Mouse (Mus musculus) lung, postnatal 0 days (tissue): ENCODE measurements around the gene Plin4. TPM values are rescaled to one million over a fixed set of nuclear protein-coding genes. Genes with fewer than 3 reads are reported as not detected.

Source experiments
- ATAC-seq: fragments of 200-750 bp; cut with Nextera tagmentation; 2 replicates; pipeline ENCODE4 v1.8.0; 2017; ENCODE audit warnings: moderate library complexity
- DNase-seq: peaks from one replicate; pipeline ENCODE4 v3.0.0-alpha.2; 2016; ENCODE audit warnings: low spot score
- H3K27ac ChIP-seq: fragments of 300-500 bp; sonication (generic); 2 replicates; pipeline ENCODE4 v1.5.1; 2014; ENCODE audit warnings: antibody characterized with exemption, mild to moderate bottlenecking, low read length, mixed read lengths
- H3K27me3 ChIP-seq: fragments of 300-500 bp; sonication (generic); replicated peaks from 2 replicates; pipeline ENCODE4 v1.6.1; 2014; ENCODE audit warnings: low read length, mixed read lengths; ENCODE audit not compliant: insufficient read depth
- H3K36me3 ChIP-seq: fragments of 300-500 bp; sonication (generic); 2 replicates; pipeline ENCODE4 v1.6.1; 2014; ENCODE audit warnings: low read length, mixed read lengths; ENCODE audit not compliant: insufficient read depth
- H3K4me1 ChIP-seq: fragments of 300-500 bp; sonication (generic); 2 replicates; pipeline ENCODE4 v1.6.1; 2014; ENCODE audit warnings: antibody characterized with exemption, low read depth, low read length, mixed read lengths; ENCODE audit not compliant: insufficient read depth
- H3K4me2 ChIP-seq: fragments of 300-500 bp; sonication (generic); replicated peaks from 2 replicates; pipeline ENCODE4 v1.6.1; 2014; ENCODE audit warnings: low read depth, mild to moderate bottlenecking, low read length, moderate library complexity, mixed read lengths
- H3K4me3 ChIP-seq: fragments of 300-500 bp; sonication (generic); 2 replicates; pipeline ENCODE4 v1.5.1; 2014; ENCODE audit warnings: low read depth, low read length
- H3K9ac ChIP-seq: fragments of 300-500 bp; sonication (generic); replicated peaks from 2 replicates; pipeline ENCODE4 v1.6.1; 2014; ENCODE audit warnings: low read depth, mild to moderate bottlenecking
- H3K9me3 ChIP-seq: fragments of 300-500 bp; sonication (generic); 2 replicates; pipeline ENCODE4 v1.6.1; 2016; ENCODE audit warnings: low read length, mixed read lengths
- CTCF ChIP-seq: IDR thresholded peaks from 2 replicates; pipeline ENCODE4 v1.5.1; 2016; ENCODE audit warnings: antibody characterized with exemption, mild to moderate bottlenecking
- EP300 ChIP-seq: IDR thresholded peaks from 2 replicates; pipeline ENCODE4 v1.6.1; 2016; ENCODE audit warnings: antibody characterized with exemption, mild to moderate bottlenecking, control low read depth
- WGBS: fragments of 180-500 bp; shearing (Covaris S2); extraction: QIAGEN DNeasy Blood & Tissue Kit; methylation state at CpG from one replicate; pipeline ENCODE4 v1.1.7; 2014; 5-methylcytosine and 5-hydroxymethylcytosine counted together
- polyA plus RNA-seq: library from polyadenylated mRNA; unstranded; fragments of >200 nt; fragmentation: Nextera tagmentation; extraction: Ambion mirVana; gene quantifications from 2 replicates; pipeline ENCODE4 v1.2.1, GENCODE M21; 2015

Plin4 gene
- polyA plus RNA-seq, 1 experiment from 2014 or later: 0.05 TPM

DNA sequence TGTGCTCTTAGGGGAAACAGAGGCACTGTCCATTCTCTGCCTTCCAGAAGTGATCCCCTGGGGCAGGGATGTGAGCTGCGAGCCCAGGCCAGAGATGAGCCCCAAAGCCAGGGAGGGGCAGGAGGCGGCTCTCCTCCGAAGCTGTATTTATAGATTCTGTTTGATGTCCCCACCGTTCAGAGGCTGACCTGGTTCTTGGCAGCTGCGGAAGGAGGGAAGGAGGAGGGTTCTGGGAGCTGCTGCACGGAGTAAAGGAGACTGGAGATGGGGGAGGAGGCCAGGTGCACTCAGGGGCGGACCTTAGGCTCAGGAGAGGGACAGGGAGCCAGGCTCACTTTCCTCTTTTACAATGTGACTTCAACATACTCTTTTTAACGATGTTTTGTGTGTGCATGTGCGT, 36.5 kb upstream of the Plin4 start:
- peaks cover 34% of the 10 kb centered on the region for H3K27me3 ChIP-seq
- WGBS: 19% methylated on average over 9 of the region's 9 CpGs
- no peak overlapping the region for H3K4me3 ChIP-seq
- no peaks in the 10 kb centered on the region for H3K36me3 ChIP-seq
- no peak for TF ChIP-seq CTCF
- H3K9ac ChIP-seq: no peak overlapping the region
- H3K4me2 ChIP-seq: no peak overlapping the region
- peaks cover 8% of the 10 kb centered on the region; the same call in 1 of the 2 replicates for H3K4me1 ChIP-seq
- no peaks in the 10 kb centered on the region for H3K9me3 ChIP-seq
- DNase-seq: no peak
- no peak for ATAC-seq
- H3K27ac ChIP-seq: no peak overlapping the region

DNA sequence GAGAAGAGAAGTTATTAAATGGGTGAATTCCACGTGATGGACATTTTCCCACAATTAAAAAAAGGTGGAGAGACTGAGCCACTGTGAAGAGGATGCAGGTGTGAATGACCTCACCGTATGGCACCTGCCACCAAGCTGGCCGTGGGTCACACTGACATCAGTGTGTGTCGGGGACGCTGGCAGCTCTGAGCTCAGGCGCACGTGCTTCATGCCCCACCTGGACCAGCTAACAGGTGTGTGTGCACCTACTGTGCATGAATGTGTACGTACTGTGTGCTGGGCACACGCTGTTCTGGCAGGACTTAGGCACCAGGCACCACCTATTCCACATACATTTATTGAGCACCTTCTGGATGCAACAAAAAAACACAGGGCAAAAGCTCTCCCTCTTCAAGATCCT, 34.9 kb upstream of the Plin4 start:
- Histone ChIP-seq H3K27ac (no peak overlapping the region), H3K4me1 (peaks cover 8% of the 10 kb centered on the region), H3K9me3 (no peaks in the 10 kb centered on the region), H3K4me2 (no peak overlapping the region), H3K9ac (no peak overlapping the region), H3K27me3 (peaks cover 43% of the 10 kb centered on the region), H3K36me3 (no peaks in the 10 kb centered on the region), H3K4me3 (no peak overlapping the region)
- 67% methylated on average over 9 of the region's 9 CpGs for WGBS
- no peak for DNase-seq
- ATAC-seq: no peak
- no peak for TF ChIP-seq EP300
- TF ChIP-seq CTCF: no peak

DNA sequence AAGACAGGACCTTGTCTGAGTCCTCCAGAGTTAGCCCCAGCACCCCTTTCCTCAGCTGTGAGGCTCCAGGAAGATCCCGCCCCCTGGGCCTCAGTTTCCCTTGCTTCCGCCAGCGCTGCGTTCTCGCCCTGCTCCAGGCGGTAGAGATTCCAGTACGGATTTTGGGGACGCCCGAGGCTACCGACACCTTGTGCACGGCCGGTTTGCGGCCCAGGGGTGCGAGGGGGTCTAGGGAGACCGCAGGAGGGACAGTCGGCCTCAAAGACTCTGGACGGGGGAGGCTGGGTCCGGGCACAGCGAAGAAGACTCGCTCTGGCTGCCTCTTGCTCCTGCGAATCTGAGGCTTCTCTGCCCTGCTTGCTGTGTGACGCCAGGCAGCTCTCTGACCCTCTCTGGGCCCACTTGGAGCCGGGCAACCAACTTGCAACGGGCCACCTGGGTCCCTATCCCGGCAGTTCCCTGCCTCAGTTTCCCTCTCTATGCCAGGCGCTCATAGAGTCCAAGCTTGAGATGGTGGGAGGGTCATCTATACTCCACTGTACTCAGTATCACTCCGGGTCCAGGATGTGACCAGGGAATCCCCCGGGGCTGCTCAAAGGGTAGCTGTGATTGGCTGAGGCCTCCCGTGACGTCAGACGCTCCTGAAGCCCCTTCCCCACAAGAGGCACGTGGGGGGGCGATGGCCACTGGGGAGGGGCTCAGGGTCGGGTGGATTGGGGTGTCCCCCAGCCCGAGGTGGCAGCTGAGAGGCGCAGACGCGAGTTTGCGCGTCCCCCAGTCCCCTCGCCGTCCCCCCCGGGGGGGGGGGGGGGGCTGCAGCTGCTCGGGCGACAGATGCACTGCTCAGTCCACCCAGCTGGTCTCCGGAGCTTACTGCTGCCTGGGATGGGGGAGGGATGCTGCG, 32.4 kb upstream of the Plin4 start:
- H3K9ac ChIP-seq: no peak overlapping the region; the same call in 1 of the 2 replicates
- peaks cover 8% of the 10 kb centered on the region for H3K4me1 ChIP-seq
- no peaks in the 10 kb centered on the region for H3K36me3 ChIP-seq
- peaks cover 31% of the 10 kb centered on the region; the same call in 1 of the 2 replicates for H3K27me3 ChIP-seq
- TF ChIP-seq CTCF (no peak), EP300 (no peak)
- ATAC-seq: no peak
- peak overlapping the region; percentile 52 for H3K4me2 ChIP-seq
- DNase-seq: no peak
- WGBS: 1% methylated on average over 39 of the region's 47 CpGs
- H3K4me3 ChIP-seq: peak overlapping the region; percentile 10; the same call in 1 of the 2 replicates
- no peak overlapping the region for H3K27ac ChIP-seq
- H3K9me3 ChIP-seq: no peaks in the 10 kb centered on the region

DNA sequence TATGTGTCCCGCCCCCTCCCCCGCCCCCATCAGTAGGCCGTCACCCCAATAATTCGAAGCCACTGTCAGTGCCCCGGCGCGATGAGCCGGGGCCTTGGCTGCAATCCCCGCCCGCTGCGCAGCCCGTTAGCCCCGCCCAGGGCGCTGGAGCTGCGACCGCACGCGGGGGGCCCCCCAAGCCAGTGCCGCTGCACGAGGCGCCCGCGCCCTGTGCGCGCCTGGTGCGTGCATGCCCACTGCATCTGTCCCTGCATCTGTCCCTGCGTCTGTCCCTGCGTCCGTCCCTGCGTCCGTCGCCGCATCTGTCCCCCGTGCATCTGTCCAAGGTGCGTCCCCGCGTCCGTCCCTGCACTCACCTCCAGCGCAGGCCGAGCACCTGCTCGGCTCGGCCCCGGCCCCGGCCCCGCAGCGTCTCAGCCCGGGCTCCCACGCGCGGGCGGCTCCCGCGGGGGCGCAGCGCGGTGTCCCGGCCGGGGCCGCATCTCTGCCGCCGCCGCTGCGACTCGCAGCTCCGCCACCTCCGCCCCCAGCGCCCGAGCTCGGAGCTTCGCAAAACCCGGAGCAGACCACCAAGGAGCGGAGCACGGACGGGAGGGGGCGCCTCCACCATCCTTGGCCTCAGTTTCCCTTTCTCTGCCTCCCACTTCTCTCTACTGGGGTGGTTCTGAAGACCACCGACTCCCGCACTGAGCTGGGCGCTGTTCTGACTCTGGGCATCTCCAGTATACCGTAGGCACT, 30.4 kb upstream of the Plin4 start, which contains the start of gene Sema6b:
Gene Sema6b (minus strand): TSS at position 486 of the 738 bp plus-strand sequence.
- H3K9ac ChIP-seq: no peak within 1 kb of the TSS
- H3K9me3 ChIP-seq: no peaks in the 10 kb centered on the region
- TF ChIP-seq CTCF (peak; percentile 20; the same call in 1 of the 2 replicates), EP300 (no peak)
- no peaks in the 10 kb centered on the region for H3K36me3 ChIP-seq
- peak within 1 kb of the TSS; percentile 60 for H3K4me3 ChIP-seq
- peak within 1 kb of the TSS; percentile 97 for H3K4me2 ChIP-seq
- WGBS: 2% methylated on average over 44 of the region's 79 CpGs
- ATAC-seq (peak; percentile 44), DNase-seq (no peak)
- peaks cover 8% of the 10 kb centered on the region for H3K4me1 ChIP-seq
- H3K27ac ChIP-seq: no peak within 1 kb of the TSS
- H3K27me3 ChIP-seq: peaks cover 31% of the 10 kb centered on the region; the same call in 1 of the 2 replicates

DNA sequence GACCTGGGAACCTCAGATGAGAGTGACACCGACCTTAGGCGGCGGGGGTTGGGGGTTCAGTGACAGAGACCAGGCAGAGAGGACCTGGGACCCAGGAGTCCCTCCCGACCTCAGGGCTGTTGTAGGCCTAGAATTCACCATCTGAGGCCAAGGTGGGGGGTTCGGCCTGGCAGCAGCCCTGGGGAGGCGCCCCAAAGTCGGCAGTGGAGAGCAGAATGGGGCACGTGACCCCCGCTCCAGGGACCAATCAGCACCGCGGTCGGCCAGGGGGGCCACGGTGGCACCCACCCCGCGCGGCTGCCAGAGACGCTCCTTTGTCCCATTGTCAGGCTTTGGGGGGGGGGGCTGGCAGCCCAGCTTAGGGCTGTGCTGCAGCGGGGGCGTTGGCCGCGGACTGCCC, 29.8 kb upstream of the Plin4 start:
- H3K9ac ChIP-seq: no peak overlapping the region
- DNase-seq (no peak), ATAC-seq (peak; percentile 9; the same call in 1 of the 2 replicates)
- H3K27ac ChIP-seq: no peak overlapping the region
- 10% methylated on average over 17 of the region's 21 CpGs for WGBS
- TF ChIP-seq EP300 (no peak), CTCF (no peak)
- H3K4me3 ChIP-seq: peak overlapping the region; percentile 60
- no peaks in the 10 kb centered on the region for H3K36me3 ChIP-seq
- H3K4me2 ChIP-seq: peak overlapping the region; percentile 97
- H3K4me1 ChIP-seq: peaks cover 8% of the 10 kb centered on the region
- no peaks in the 10 kb centered on the region for H3K9me3 ChIP-seq
- H3K27me3 ChIP-seq: peaks cover 28% of the 10 kb centered on the region; the same call in 1 of the 2 replicates
